Mouse (Mus musculus) kidney, postnatal 36 days (tissue): ENCODE measurements around the gene Sec61g.
"Not testable (repeated sequence)": the region's sequence is repeated elsewhere in the genome, so short reads cannot be mapped to it uniquely, and the experiment has no call there.

Source experiments
- DNase-seq, 2 experiments: peaks; one replicate each; pipeline ENCODE4 v3.0.0; 2021 to 2022; ENCODE audit warnings: mixed read lengths in 2 of 2

Gene Sec61g

DNA sequence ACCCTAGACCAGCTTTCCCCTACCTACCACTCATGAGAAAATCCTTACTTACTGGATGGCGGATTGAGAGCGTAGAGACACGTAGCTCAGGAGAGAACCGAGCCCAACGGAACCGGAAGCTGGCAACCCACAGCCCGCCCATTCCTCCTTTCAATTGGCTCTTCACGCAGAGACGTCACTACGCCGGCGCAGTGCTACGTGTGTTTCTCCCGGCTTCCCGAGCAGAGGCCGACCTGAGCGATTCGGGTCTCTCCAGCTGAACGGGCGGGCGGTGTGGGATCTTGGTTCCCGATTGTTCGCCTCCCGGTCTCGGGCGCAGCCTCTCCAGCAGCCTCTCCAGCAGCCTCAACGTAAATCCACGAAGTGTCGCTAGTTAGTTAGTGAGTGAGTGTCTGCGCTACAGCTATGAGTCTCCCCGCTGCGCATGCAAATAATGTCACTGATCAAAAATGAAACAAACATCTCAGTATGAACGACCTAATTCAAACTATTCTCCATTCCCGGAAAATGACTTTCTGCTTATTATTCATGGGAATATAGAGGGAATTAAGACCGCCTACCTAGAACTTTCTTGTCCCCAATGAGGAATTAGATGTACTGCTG is at the start of gene Sec61g:
Gene Sec61g (minus strand): TSS at position 433 of the 603 bp plus-strand sequence.
- peak; percentile 95 for DNase-seq

DNA sequence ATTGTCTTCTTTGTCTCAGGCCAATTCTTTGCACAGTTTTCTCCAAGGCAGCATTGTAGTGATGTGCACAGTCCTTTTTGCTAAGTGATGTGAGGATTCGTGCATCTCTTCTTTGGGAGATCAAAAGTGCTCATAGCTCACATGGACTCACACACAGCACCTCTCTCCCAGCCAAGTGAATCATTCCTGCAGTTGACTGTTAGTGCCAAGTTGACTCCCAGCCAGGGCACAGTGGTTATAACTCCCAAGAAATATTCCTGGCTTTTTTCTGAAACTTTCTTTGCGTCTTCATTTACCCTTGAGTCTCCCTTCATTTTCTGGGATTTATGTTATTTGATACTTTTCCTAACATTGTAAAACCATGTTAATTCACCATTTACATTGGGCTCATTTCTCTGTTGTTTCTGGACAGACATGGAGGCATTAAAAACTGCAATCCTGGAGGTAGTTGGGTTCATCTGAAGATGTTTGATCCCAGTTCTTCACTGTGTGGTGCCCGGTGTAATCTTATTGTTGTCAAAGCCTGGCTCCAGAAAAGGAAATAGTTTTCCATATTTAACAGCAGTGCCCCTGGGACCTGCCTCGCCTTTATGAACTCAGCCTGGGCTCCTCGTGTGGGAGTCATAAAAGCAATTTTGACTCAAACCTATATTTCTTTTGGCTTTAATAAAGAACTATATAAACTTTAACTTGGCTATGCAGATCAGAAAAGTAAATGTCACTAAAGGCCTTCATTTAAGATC is 38.3 kb upstream of the Sec61g start:
- DNase-seq: peak in 1 of 2 experiments; percentile 23

DNA sequence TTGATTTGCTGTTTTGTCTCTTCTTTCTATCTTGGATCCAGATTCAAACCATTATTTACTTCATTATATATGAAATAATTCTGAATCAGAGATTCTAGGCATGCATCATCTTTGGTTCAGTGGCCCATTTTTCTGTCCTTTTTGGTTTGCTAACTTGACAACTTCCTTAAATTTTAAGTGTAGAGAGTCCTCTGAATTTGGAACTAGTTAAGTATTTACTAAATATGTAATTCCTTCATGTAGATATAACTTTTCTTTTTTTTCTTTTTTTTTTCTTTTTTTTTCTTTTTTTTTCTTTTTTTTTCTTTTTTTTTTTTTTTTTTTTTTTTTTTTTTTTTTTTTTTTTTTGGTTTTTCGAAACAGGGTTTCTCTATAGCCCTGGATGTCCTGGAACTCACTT is 29.1 kb upstream of the Sec61g start:
- DNase-seq: no peak

GRCm38 (mm10) chr11:16534582-16535553 is 26.6 kb upstream of the Sec61g start:
- DNase-seq: no peak

DNA sequence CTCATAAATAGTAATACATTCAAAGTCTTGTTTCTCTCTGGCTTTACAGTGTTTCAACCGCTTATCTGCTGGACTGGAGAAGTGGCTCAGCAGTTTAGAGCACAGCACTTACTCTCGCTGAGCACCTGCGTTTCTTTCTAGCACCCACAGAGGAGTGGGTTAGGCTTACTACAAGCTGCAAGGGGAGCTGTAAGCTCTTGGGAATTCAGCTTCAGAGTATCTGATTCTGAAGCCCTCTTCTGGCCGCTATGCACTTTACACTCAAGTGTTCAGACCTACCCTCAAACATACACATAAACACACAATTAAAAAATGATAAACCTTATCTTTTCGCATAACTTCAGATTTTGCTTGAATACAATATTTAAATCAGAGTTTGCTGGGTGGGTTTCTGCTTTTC is 24.6 kb upstream of the Sec61g start:
- peak; percentile 11 to 44 for DNase-seq

- no peak for DNase-seq
Measured at GRCm38 (mm10) chr11:16528909-16529308, 20.6 kb upstream of the Sec61g start.

- DNase-seq: no peak
Measured at GRCm38 (mm10) chr11:16528391-16528790, 20.1 kb upstream of the Sec61g start.

DNA sequence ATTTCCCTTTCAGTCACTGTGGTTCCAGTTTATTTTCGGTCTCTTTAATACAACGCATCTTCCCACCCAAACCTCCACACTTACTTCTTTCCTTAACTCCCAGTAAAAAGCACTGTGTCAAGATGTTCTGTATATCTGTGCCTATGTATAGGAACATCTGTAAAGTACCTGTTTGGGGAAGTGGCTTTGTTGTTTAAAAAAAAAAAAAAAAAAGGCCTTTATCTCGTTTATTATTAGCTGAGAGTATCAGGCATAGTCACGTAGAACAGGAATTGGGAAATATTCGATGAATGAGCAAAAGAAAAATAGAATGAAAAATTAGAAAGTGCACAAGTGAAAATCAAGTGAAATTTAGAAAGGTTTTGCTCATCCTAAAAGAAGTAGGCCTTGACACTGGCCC is 19.5 kb upstream of the Sec61g start:
- DNase-seq: no peak

DNA sequence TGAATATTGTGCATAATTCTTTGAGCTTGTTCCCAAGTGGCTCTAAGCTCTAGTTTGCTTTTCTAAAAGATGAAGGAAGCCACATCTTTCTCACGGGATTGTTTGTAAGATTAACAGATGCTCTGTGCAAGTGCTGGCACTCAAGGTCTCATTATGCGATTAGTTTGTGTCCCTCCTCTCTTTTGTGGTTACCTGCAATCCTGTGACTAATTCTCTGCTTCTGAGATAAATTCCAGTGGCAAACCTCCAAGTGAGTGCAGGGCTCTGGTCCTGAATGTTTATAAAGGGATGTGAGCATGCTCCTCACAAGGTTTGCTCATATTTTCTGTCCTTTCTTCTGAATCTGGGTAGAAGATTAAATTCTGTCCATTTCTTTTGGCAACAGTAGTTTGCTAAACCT is 18.2 kb upstream of the Sec61g start:
- DNase-seq: no peak

DNA sequence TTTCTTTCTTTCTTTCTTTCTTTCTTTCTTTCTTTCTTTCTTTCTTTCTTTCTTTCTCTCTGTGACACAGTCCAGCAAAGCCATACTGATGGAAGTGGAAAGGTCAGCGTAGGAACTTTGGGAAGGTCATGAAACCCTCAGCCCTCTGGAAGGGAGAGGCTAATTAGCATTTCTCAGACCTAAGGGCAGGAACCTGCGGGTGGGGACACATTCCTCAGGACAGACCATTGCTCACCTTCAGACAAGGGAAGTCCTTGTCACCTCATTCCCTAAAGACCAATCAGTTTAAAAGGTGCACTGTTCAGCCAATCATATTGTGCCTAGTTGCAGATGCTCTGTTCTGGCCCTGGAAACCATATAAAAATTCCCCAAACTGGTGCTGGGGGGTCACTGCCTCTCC is 17.4 kb upstream of the Sec61g start:
- no peak for DNase-seq

- DNase-seq: peak; percentile 15 to 48
Measured at GRCm38 (mm10) chr11:16524917-16525640, 16.8 kb upstream of the Sec61g start.

- not testable (repeated sequence) for DNase-seq
Measured at GRCm38 (mm10) chr11:16515081-16515480, 6.8 kb upstream of the Sec61g start.

DNA sequence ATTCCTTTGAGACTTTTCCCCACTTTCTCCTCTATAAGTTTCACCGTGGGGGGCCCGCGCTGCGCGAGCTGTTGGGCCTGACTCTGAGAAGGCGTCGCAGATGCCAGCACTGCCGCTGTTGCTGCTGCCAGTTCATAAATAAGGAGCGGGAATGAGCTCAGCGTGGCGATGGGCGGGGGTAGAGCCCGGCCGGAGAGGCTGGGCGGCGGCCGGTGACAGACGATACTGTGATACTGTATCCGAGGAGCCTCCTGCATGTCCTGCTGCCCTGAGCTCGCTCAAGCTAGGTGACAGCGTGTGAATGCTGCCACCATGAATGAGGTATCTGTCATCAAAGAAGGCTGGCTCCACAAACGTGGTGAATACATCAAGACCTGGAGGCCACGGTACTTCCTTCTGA is 5.9 kb upstream of the Sec61g start:
- not testable (repeated sequence) for DNase-seq

- DNase-seq: peak in 1 of 2 experiments; percentile 29
Measured at GRCm38 (mm10) chr11:16507385-16508051, 766 bp downstream of the Sec61g start.

- no peak for DNase-seq
Measured at GRCm38 (mm10) chr11:16505999-16506398, 2.3 kb downstream of the Sec61g start.

DNA sequence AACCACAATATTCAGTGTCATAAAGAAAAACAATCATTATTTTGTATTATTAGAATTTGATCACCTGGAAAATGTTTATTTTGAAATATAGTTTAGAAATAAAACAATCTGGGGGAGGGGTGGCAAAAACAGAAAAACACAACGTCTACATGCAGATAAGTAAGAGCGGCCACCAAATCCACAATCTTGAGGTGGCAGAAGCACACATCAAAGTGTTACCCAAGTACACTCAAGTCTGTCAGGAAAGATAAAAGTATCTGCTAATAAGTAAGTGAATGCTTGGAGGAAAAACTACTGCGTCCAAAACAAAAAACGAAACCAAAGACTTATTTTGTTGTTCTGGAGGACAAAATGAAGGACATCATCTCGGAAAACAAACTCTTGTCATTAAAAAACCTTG is 5.1 kb downstream of the Sec61g start:
- no peak for DNase-seq

DNA sequence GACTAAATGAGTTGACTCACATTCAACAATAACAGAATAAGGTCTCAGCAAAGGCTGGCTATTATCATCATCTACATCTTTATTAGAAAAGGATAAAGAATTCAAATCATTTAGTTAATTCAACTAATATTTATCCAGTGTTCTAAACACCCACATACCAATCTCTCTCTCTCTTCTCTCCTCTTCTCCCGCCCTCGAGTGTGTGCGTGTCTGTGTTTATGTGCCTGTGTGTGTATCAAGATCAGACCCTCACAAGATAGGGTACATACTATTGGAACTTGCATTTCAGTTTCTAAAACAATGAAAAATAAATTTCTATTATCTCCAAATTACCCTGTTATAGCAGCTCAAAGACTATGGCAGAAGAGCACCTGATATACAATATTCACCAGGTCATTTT is 5.5 kb downstream of the Sec61g start:
- no peak for DNase-seq

GRCm38 (mm10) chr11:16498756-16499680 is 9.3 kb downstream of the Sec61g start:
- DNase-seq: no peak
